Mouse (Mus musculus) stomach, embryonic 14.5 days (tissue): ENCODE measurements around the gene Ccdc150. TPM values are rescaled to one million over a fixed set of nuclear protein-coding genes. Genes with fewer than 3 reads are reported as not detected.
A peak's percentile ranks its signal among the peaks of the same experiment; 100 is the strongest.

Experiments
- ATAC-seq: fragments of 200-750 bp; cut with Nextera tagmentation; 2 replicates; pipeline ENCODE4 v1.8.0; 2017; ENCODE audit warnings: low read depth, moderate TSS enrichment; ENCODE audit not compliant: insufficient number of reproducible peaks, insufficient read depth, low FRiP score
- H3K27ac ChIP-seq: fragments of 300-500 bp; sonication (generic); 2 replicates; pipeline ENCODE4 v1.5.1; 2014; ENCODE audit warnings: mild to moderate bottlenecking, low read length, moderate library complexity, mixed read lengths
- H3K27me3 ChIP-seq: fragments of 300-500 bp; sonication (generic); 2 replicates; pipeline ENCODE4 v1.6.1; 2014; ENCODE audit warnings: low read length, control low read depth, mixed read lengths; ENCODE audit not compliant: control insufficient read depth, insufficient read depth
- H3K36me3 ChIP-seq: fragments of 300-500 bp; sonication (generic); 2 replicates; pipeline ENCODE4 v1.6.1; 2014; ENCODE audit warnings: mild to moderate bottlenecking, control low read depth, low read length, moderate library complexity, mixed read lengths; ENCODE audit not compliant: control insufficient read depth, insufficient read depth
- H3K4me1 ChIP-seq: fragments of 300-500 bp; sonication (generic); 2 replicates; pipeline ENCODE4 v1.6.1; 2014; ENCODE audit warnings: low read length, control low read depth, mixed read lengths; ENCODE audit not compliant: control insufficient read depth, insufficient read depth
- H3K4me2 ChIP-seq: fragments of 300-500 bp; sonication (generic); replicated peaks from 2 replicates; pipeline ENCODE4 v1.6.1; 2014; ENCODE audit warnings: low read depth, low read length, control low read depth
- H3K4me3 ChIP-seq: fragments of 300-500 bp; sonication (generic); 2 replicates; pipeline ENCODE4 v1.5.1; 2014; ENCODE audit warnings: low read depth, low read length, control low read depth
- H3K9ac ChIP-seq: fragments of 300-500 bp; sonication (generic); replicated peaks from 2 replicates; pipeline ENCODE4 v1.6.1; 2014; ENCODE audit warnings: low read depth, mild to moderate bottlenecking, control low read depth, low read length, moderate library complexity, mixed read lengths
- H3K9me3 ChIP-seq: fragments of 300-500 bp; sonication (generic); 2 replicates; pipeline ENCODE4 v1.6.1; 2016; ENCODE audit warnings: low read depth, low read length, control low read depth; ENCODE audit not compliant: control insufficient read depth
- WGBS: fragments of 180-500 bp; shearing (Covaris S2); extraction: QIAGEN DNeasy Blood & Tissue Kit; methylation state at CpG from one replicate; pipeline ENCODE4 v1.1.7; 2014; 5-methylcytosine and 5-hydroxymethylcytosine counted together
- polyA plus RNA-seq: library from polyadenylated mRNA; unstranded; fragments of >200 nt; fragmentation: Nextera tagmentation; extraction: Ambion mirVana; gene quantifications from 2 replicates; pipeline ENCODE4 v1.2.1, GENCODE M21; 2014

The Ccdc150 gene
- 0.39 and 0.55 TPM in 2 replicates for polyA plus RNA-seq

- Histone ChIP-seq H3K9me3 (no peaks in the 10 kb centered on the region), H3K4me2 (peak within 1 kb of the TSS; percentile 75), H3K36me3 (no peaks in the 10 kb centered on the region), H3K27ac (no peak within 1 kb of the TSS), H3K4me1 (no peaks in the 10 kb centered on the region), H3K27me3 (no peaks in the 10 kb centered on the region), H3K4me3 (peak within 1 kb of the TSS; percentile 54), H3K9ac (peak within 1 kb of the TSS; percentile 22; the same call in 1 of the 2 replicates)
- 18% methylated on average over 33 of the region's 33 CpGs for WGBS
- peak; percentile 100 for ATAC-seq
Measured at GRCm38 (mm10) chr1:54250158-54250866, at the start of gene Ccdc150. Ccdc150 (plus strand) TSS chr1:54250683.

- no peaks in the 10 kb centered on the region for H3K4me1 ChIP-seq
- no peak overlapping the region for H3K27ac ChIP-seq
- 95% methylated on average over 3 of the region's 3 CpGs for WGBS
- H3K27me3 ChIP-seq = no peaks in the 10 kb centered on the region
- H3K9me3 ChIP-seq = no peaks in the 10 kb centered on the region
- no peak for ATAC-seq
- H3K4me3 ChIP-seq = no peak overlapping the region
- H3K4me2 ChIP-seq = no peak overlapping the region
- H3K36me3 ChIP-seq = no peaks in the 10 kb centered on the region
- H3K9ac ChIP-seq = no peak overlapping the region
Measured at GRCm38 (mm10) chr1:54220273-54220672, 30.2 kb upstream of the Ccdc150 start.

GRCm38 (mm10) chr1:54242722-54243121, 7.8 kb upstream of the Ccdc150 start:
- no peak overlapping the region for H3K4me2 ChIP-seq
- H3K4me3 ChIP-seq = no peak overlapping the region
- H3K4me1 ChIP-seq = no peaks in the 10 kb centered on the region
- 93% methylated on average over 4 of the region's 4 CpGs for WGBS
- H3K9me3 ChIP-seq = no peaks in the 10 kb centered on the region
- no peaks in the 10 kb centered on the region for H3K36me3 ChIP-seq
- no peak overlapping the region for H3K9ac ChIP-seq
- no peaks in the 10 kb centered on the region for H3K27me3 ChIP-seq
- H3K27ac ChIP-seq = no peak overlapping the region
- ATAC-seq = no peak

GRCm38 (mm10) chr1:54275552-54275951, 25.1 kb downstream of the Ccdc150 start:
- Histone ChIP-seq H3K4me2 (no peak overlapping the region), H3K4me1 (no peaks in the 10 kb centered on the region), H3K27ac (no peak overlapping the region), H3K9me3 (no peaks in the 10 kb centered on the region), H3K9ac (no peak overlapping the region), H3K4me3 (no peak overlapping the region), H3K36me3 (no peaks in the 10 kb centered on the region), H3K27me3 (no peaks in the 10 kb centered on the region)
- 55% methylated on average over 3 of the region's 3 CpGs for WGBS
- ATAC-seq = no peak

- Histone ChIP-seq H3K9me3 (no peaks in the 10 kb centered on the region), H3K27ac (no peak overlapping the region), H3K4me2 (no peak overlapping the region), H3K27me3 (no peaks in the 10 kb centered on the region), H3K4me3 (no peak overlapping the region), H3K36me3 (no peaks in the 10 kb centered on the region), H3K4me1 (no peaks in the 10 kb centered on the region), H3K9ac (no peak overlapping the region)
- WGBS = 96% methylated on average over 1 of the region's 1 CpGs
- ATAC-seq = no peak
Measured at GRCm38 (mm10) chr1:54279628-54280027, 29.1 kb downstream of the Ccdc150 start.

GRCm38 (mm10) chr1:54280651-54281050, 30.2 kb downstream of the Ccdc150 start:
- WGBS = 82% methylated on average over 3 of the region's 3 CpGs

GRCm38 (mm10) chr1:54306404-54306803, 55.9 kb downstream of the Ccdc150 start:
- 74% methylated on average over 2 of the region's 2 CpGs for WGBS
- no peaks in the 10 kb centered on the region for H3K9me3 ChIP-seq
- H3K27me3 ChIP-seq = no peaks in the 10 kb centered on the region
- no peak overlapping the region for H3K27ac ChIP-seq
- H3K36me3 ChIP-seq = no peaks in the 10 kb centered on the region
- no peak for ATAC-seq
- H3K9ac ChIP-seq = no peak overlapping the region
- H3K4me1 ChIP-seq = no peaks in the 10 kb centered on the region
- no peak overlapping the region for H3K4me3 ChIP-seq
- H3K4me2 ChIP-seq = no peak overlapping the region

More at GRCm38 (mm10) chr1:54280651-54281050, 30.2 kb downstream of the Ccdc150 start:
- Histone ChIP-seq H3K36me3 (no peaks in the 10 kb centered on the region), H3K4me3 (no peak overlapping the region), H3K9me3 (no peaks in the 10 kb centered on the region), H3K9ac (no peak overlapping the region), H3K4me2 (no peak overlapping the region), H3K4me1 (no peaks in the 10 kb centered on the region), H3K27me3 (no peaks in the 10 kb centered on the region), H3K27ac (no peak overlapping the region)
- ATAC-seq = no peak

GRCm38 (mm10) chr1:54326647-54327046, 76.2 kb downstream of the Ccdc150 start:
- no peaks in the 10 kb centered on the region for H3K9me3 ChIP-seq
- H3K4me2 ChIP-seq = no peak overlapping the region
- H3K27ac ChIP-seq = no peak overlapping the region
- H3K4me1 ChIP-seq = no peaks in the 10 kb centered on the region
- WGBS = 88% methylated on average over 2 of the region's 2 CpGs
- no peak for ATAC-seq
- H3K4me3 ChIP-seq = no peak overlapping the region
- no peak overlapping the region for H3K9ac ChIP-seq
- no peaks in the 10 kb centered on the region for H3K27me3 ChIP-seq
- H3K36me3 ChIP-seq = no peaks in the 10 kb centered on the region
